Mouse (Mus musculus) small intestine, adult 2 months (tissue): ENCODE measurements around the gene Zfp369. TPM values are rescaled to one million over a fixed set of nuclear protein-coding genes. Genes with fewer than 3 reads are reported as not detected.
A peak's percentile ranks its signal among the peaks of the same experiment; 100 is the strongest.
"Not testable (repeated sequence)": the region's sequence is repeated elsewhere in the genome, so short reads cannot be mapped to it uniquely, and the experiment has no call there.

ENCODE experiments used
- H3K27ac ChIP-seq: fragments of 200-500 bp; 2 replicates; pipeline ENCODE4 v1.5.1; 2012; ENCODE audit warnings: low read depth, low read length, control low read depth, inconsistent platforms; ENCODE audit not compliant: insufficient read depth
- H3K27me3 ChIP-seq: fragments of 200-500 bp; 2 replicates; pipeline ENCODE4 v1.6.1; 2012; ENCODE audit warnings: mild to moderate bottlenecking, moderate library complexity, low read length, inconsistent platforms; ENCODE audit not compliant: control insufficient read depth, insufficient read depth
- H3K36me3 ChIP-seq: fragments of 200-500 bp; 2 replicates; pipeline ENCODE4 v1.6.1; 2012; ENCODE audit warnings: mild to moderate bottlenecking, low read length, control low read depth, inconsistent platforms; ENCODE audit not compliant: control insufficient read depth, insufficient read depth
- H3K4me1 ChIP-seq: fragments of 200-500 bp; 2 replicates; pipeline ENCODE4 v1.6.1; 2012; ENCODE audit warnings: low read length, inconsistent platforms, mixed read lengths; ENCODE audit not compliant: control insufficient read depth, insufficient read depth, insufficient read length
- H3K4me3 ChIP-seq: fragments of 200-500 bp; 2 replicates; pipeline ENCODE4 v1.5.1; 2012; ENCODE audit warnings: low read depth, mild to moderate bottlenecking, control low read depth, inconsistent platforms, low read length, moderate library complexity
- CTCF ChIP-seq: fragments of 200-500 bp; IDR thresholded peaks from 2 replicates; pipeline ENCODE4 v1.5.1; 2012; ENCODE audit warnings: low read depth, mild to moderate bottlenecking, control low read depth, inconsistent platforms, low read length, moderate library complexity, mixed read lengths; ENCODE audit not compliant: insufficient replicate concordance, insufficient read length; ENCODE audit errors: extremely low read depth
- POLR2A ChIP-seq: fragments of 200-500 bp; IDR thresholded peaks from 2 replicates; pipeline ENCODE4 v1.6.1; 2012; ENCODE audit warnings: low read depth, mild to moderate bottlenecking, control low read depth, inconsistent platforms, low read length, moderate library complexity
- WGBS: fragments of 180-500 bp; shearing (Covaris S2); methylation state at CpG from one replicate; pipeline ENCODE4 v1.1.7; 2018; 5-methylcytosine and 5-hydroxymethylcytosine counted together
- polyA plus RNA-seq: library from polyadenylated mRNA; depleted of rRNA; stranded (reverse); fragments of >200 nt; gene quantifications from 2 replicates; pipeline ENCODE4 v1.2.3, GENCODE M21; 2012

Gene Zfp369
- polyA plus RNA-seq, 1 experiment: 6.9 TPM

DNA sequence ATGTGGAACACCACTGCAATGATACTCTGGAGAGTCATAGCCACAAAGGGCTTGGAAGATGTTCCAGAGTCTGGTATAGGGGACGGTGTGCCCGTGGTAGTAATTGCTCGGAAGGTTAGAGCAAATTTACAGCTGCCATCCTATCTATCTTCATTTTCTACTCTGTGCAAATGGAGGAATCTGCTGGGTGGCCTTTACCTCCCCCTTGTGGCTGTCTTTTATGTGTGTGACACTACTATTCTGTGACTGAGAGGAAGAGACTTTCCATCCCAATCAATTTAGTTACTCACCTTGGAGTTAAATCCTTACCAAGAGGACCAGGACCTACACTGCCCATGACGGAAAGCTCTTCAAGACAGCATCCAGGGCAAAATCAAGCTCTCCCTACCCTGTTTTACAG is 35.3 kb upstream of the Zfp369 start:
- TF ChIP-seq CTCF (no peak), POLR2A (no peak)
- Histone ChIP-seq H3K4me1 (peaks cover 11% of the 10 kb centered on the region), H3K27ac (no peak overlapping the region), H3K4me3 (no peak overlapping the region), H3K36me3 (no peaks in the 10 kb centered on the region), H3K27me3 (no peaks in the 10 kb centered on the region)
- WGBS: 86% methylated on average over 4 of the region's 4 CpGs

DNA sequence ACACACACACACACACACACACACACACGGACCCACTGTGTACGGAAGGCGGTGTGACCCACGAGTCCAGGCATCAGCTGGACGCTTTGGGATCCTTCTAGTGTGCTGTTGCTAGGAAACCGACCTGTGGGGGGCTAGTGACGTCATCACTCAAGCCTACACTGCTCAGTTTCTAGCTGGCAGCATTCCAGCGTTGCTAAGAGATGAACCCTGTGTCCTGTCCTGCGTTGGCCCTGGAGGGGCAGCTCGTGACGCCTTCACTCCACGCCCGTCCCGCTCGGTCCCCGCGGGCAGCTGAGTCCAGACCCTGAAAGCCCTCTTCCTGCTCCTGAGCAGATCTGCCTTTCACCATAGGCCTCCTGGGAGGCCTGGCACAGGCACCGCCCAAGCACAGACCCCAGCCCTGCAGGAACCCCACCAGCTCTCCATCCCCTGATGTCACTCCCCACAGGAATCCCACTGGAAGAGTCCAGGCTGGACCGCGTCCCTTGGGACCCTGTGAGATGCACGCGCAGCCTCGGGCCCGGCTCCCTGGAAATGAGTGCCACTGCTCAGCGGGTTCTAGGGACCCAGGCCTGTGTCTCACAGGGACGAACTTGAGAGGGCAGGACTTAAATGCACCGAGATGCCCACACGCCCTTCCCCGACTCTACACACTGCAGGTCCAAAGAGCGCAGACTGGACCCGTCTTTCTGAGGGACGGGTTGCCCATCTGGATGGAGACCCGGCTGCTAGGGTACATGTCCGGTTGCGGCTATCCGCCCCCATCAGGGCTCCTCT is 20.2 kb upstream of the Zfp369 start:
- Histone ChIP-seq H3K4me3 (0 out of 2 replicates have a peak overlapping the region, but pooled peaks have one; percentile 3), H3K27ac (no peak overlapping the region), H3K4me1 (no peaks in the 10 kb centered on the region), H3K27me3 (no peaks in the 10 kb centered on the region), H3K36me3 (0 out of 2 replicates have a peak, but pooled peaks cover 1% of the 10 kb centered on the region)
- TF ChIP-seq CTCF: no peak
- TF ChIP-seq POLR2A: no peak
- 31% methylated on average over 36 of the region's 36 CpGs for WGBS

DNA sequence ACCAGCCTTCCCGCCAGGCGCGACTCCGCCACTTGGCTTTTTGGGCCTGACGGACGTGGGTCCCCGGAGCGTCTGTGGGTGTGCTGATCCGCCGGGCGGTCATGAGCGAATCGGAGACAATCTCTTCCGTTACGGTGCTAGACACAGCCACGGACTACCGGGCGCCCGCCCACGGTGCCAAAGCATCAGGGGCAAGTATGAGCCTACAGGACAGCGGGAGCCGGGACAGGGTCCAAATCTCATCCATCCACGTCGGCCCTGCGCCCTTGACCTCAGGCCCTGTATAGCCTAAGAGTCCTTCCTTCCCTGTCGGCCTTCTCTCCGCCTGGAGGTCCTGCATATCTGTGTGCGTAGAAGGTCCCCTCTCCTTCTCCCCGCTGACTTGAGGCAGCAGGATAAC is 19.4 kb upstream of the Zfp369 start, which contains the start of gene Gm10775:
Gm10775 (plus strand) TSS at position 301 of the 400 bp plus-strand sequence.
- TF ChIP-seq POLR2A (no peak), CTCF (no peak)
- Histone ChIP-seq H3K27me3 (no peaks in the 10 kb centered on the region), H3K4me3 (0 out of 2 replicates have a peak within 1 kb of the TSS, but pooled peaks have one; percentile 3), H3K4me1 (no peaks in the 10 kb centered on the region), H3K27ac (no peak within 1 kb of the TSS), H3K36me3 (0 out of 2 replicates have a peak, but pooled peaks cover 1% of the 10 kb centered on the region)
- WGBS: 48% methylated on average over 29 of the region's 29 CpGs

DNA sequence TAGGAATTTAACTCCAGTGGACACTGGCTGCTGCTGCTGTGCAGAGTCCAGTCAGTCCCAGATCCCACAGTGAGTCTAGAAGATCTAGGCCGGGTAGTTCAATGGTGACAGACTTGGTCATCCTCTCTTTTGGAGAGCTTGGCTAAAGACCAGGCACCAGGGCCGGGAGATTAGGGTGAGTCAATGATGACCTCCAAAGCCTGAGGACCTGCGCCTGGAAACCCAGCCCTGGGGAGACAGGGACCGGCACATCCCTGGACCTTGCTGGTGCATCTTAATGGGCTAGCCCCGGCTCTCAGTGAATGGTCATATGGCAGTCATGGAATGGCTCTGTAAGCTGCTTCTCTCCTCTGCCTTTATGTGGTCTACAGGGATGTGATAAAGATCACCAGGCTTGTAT is 16.5 kb upstream of the Zfp369 start:
- TF ChIP-seq POLR2A (no peak), CTCF (no peak)
- no peaks in the 10 kb centered on the region for H3K27me3 ChIP-seq
- WGBS: 94% methylated on average over 5 of the region's 5 CpGs
- no peaks in the 10 kb centered on the region for H3K4me1 ChIP-seq
- H3K36me3 ChIP-seq: 0 out of 2 replicates have a peak, but pooled peaks cover 1% of the 10 kb centered on the region
- no peak overlapping the region for H3K27ac ChIP-seq
- H3K4me3 ChIP-seq: no peak overlapping the region

DNA sequence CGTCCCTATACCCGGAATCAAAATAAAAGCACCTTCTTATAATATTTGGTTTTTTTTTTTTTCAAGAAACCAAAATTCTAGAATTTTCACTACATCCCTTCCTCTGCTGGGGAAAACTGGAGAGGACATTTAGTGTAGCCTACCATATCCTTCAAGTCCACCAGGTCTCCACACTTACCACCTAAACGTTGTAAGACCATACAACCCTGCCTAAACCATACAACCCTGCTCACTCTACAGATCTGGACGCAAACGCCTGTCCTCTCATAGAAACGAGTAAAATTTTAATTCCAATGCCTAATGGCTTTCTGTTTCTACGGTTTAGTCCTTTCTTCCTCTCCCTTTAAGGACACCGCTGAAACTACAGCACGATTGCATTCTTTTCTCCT is 626 bp upstream of the Zfp369 start:
- TF ChIP-seq CTCF: no peak
- Histone ChIP-seq H3K4me1 (no peaks in the 10 kb centered on the region), H3K36me3 (no peaks in the 10 kb centered on the region), H3K4me3 (peak overlapping the region; percentile 88), H3K27ac (peak overlapping the region; percentile 93), H3K27me3 (no peaks in the 10 kb centered on the region)
- 7% methylated on average over 9 of the region's 9 CpGs for WGBS

DNA sequence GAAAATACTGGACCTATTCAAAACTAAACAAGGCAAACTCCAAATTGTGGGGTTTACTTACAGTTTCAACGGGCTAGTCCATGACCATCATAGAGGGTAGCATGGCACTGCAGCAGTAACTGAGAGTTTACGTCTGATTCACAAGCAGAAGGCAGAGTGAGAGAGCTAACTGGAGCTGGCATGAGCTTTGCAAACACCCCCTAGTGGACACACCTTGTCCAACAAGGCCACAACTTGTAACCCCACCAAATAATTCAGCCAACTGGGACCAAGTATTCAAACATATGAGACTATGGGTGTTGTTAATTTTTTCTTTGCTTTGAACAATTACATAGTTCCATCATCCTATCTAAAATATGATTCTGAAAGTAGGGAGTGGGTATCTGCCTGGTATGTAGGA is 8.2 kb downstream of the Zfp369 start:
- Histone ChIP-seq H3K27me3 (no peaks in the 10 kb centered on the region), H3K4me3 (no peak overlapping the region), H3K36me3 (peaks cover 24% of the 10 kb centered on the region), H3K4me1 (no peaks in the 10 kb centered on the region), H3K27ac (no peak overlapping the region)
- no peak for TF ChIP-seq POLR2A
- no peak for TF ChIP-seq CTCF
- WGBS: 94% methylated on average over 2 of the region's 2 CpGs

DNA sequence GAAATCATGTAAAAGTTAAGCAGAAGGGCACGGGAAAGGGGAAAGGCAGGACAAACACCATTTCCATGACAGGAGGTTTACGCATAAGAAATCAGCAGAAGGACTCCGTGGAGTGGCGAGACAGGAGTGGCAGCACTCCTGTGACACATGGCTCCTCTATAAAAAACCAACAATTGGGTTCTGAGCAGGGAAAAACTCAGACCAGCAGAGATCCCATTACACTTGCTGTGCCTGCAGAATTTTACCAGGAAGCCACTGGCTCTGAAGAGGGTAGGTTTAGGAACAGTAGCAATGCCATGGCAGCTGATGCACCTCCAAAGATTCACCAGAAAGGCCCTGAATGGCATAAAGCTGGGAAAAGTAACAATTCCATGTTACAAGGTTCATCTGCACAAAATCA is 17.7 kb downstream of the Zfp369 start:
- no peak overlapping the region for H3K27ac ChIP-seq
- WGBS: 94% methylated on average over 4 of the region's 4 CpGs
- H3K27me3 ChIP-seq: no peaks in the 10 kb centered on the region
- peaks cover 27% of the 10 kb centered on the region for H3K36me3 ChIP-seq
- no peak for TF ChIP-seq POLR2A
- TF ChIP-seq CTCF: no peak
- H3K4me1 ChIP-seq: no peaks in the 10 kb centered on the region
- H3K4me3 ChIP-seq: no peak overlapping the region

DNA sequence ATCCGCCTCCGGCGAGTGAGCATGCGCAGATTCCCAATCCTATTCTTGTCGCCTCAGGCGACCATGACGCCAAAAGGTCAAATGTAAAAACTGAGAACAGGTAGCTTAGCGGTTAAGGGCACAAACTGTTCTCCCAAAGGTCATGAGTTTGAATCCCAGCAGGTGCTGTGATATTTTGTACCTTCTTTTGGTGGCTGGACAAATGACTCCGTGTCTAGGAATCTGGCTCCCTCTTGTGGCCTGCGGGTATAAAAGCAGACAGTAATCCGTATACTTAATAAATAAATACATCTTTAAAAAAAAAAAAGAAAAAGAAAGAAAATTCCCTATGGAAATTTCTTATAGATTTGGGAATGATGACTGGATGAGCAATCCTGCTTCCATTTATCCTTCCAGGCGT is 32.2 kb downstream of the Zfp369 start:
- H3K27me3 ChIP-seq, H3K36me3 ChIP-seq, H3K4me1 ChIP-seq, H3K27ac ChIP-seq, H3K4me3 ChIP-seq: not testable (repeated sequence)
- WGBS: 48% methylated on average over 12 of the region's 12 CpGs
